Mouse (Mus musculus) stomach, embryonic 14.5 days (tissue): ENCODE results near the gene Camk1d. TPM values are rescaled to one million over a fixed set of nuclear protein-coding genes. Genes with fewer than 3 reads are reported as not detected.

Source experiments
- ATAC-seq: fragments of 200-750 bp; cut with Nextera tagmentation; 2 replicates; pipeline ENCODE4 v1.8.0; 2017; ENCODE audit warnings: low read depth, moderate TSS enrichment; ENCODE audit not compliant: insufficient number of reproducible peaks, insufficient read depth, low FRiP score
- H3K27ac ChIP-seq: fragments of 300-500 bp; sonication (generic); 2 replicates; pipeline ENCODE4 v1.5.1; 2014; ENCODE audit warnings: mild to moderate bottlenecking, low read length, moderate library complexity, mixed read lengths
- H3K27me3 ChIP-seq: fragments of 300-500 bp; sonication (generic); 2 replicates; pipeline ENCODE4 v1.6.1; 2014; ENCODE audit warnings: low read length, control low read depth, mixed read lengths; ENCODE audit not compliant: control insufficient read depth, insufficient read depth
- H3K36me3 ChIP-seq: fragments of 300-500 bp; sonication (generic); 2 replicates; pipeline ENCODE4 v1.6.1; 2014; ENCODE audit warnings: mild to moderate bottlenecking, control low read depth, low read length, moderate library complexity, mixed read lengths; ENCODE audit not compliant: control insufficient read depth, insufficient read depth
- H3K4me1 ChIP-seq: fragments of 300-500 bp; sonication (generic); 2 replicates; pipeline ENCODE4 v1.6.1; 2014; ENCODE audit warnings: low read length, control low read depth, mixed read lengths; ENCODE audit not compliant: control insufficient read depth, insufficient read depth
- H3K4me2 ChIP-seq: fragments of 300-500 bp; sonication (generic); replicated peaks from 2 replicates; pipeline ENCODE4 v1.6.1; 2014; ENCODE audit warnings: low read depth, low read length, control low read depth
- H3K4me3 ChIP-seq: fragments of 300-500 bp; sonication (generic); 2 replicates; pipeline ENCODE4 v1.5.1; 2014; ENCODE audit warnings: low read depth, low read length, control low read depth
- H3K9ac ChIP-seq: fragments of 300-500 bp; sonication (generic); replicated peaks from 2 replicates; pipeline ENCODE4 v1.6.1; 2014; ENCODE audit warnings: low read depth, mild to moderate bottlenecking, control low read depth, low read length, moderate library complexity, mixed read lengths
- H3K9me3 ChIP-seq: fragments of 300-500 bp; sonication (generic); 2 replicates; pipeline ENCODE4 v1.6.1; 2016; ENCODE audit warnings: low read depth, low read length, control low read depth; ENCODE audit not compliant: control insufficient read depth
- WGBS: fragments of 180-500 bp; shearing (Covaris S2); extraction: QIAGEN DNeasy Blood & Tissue Kit; methylation state at CpG from one replicate; pipeline ENCODE4 v1.1.7; 2014; 5-methylcytosine and 5-hydroxymethylcytosine counted together
- polyA plus RNA-seq: library from polyadenylated mRNA; unstranded; fragments of >200 nt; fragmentation: Nextera tagmentation; extraction: Ambion mirVana; gene quantifications from 2 replicates; pipeline ENCODE4 v1.2.1, GENCODE M21; 2014

Camk1d gene
- polyA plus RNA-seq, 1 experiment from 2014 or later, result 20.5 TPM

DNA sequence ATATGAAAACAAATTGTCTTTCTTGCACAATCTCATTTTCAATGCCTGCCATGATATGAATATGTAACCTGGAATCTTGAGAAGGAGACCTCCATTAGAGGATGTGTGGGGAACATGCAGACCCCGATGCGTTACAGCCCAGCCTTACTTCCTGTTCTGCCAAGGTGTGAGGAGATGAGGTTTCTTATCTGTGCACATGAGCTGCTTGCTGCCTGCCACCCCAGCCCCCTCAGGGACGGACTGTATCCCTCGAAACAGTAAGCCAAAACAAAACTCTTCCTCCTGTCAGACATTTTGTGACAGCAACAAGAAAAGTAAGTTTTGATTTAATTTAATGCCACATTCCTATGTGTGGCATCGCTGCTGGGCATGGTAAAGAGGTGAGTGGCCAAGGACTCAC, 200.2 kb downstream of the Camk1d start:
- Histone ChIP-seq H3K27ac (no peak overlapping the region), H3K4me2 (no peak overlapping the region), H3K4me1 (peaks cover 1% of the 10 kb centered on the region; the same call in 1 of the 2 replicates), H3K9me3 (no peaks in the 10 kb centered on the region; the same call in 1 of the 2 replicates), H3K9ac (no peak overlapping the region), H3K4me3 (no peak overlapping the region), H3K27me3 (no peaks in the 10 kb centered on the region), H3K36me3 (no peaks in the 10 kb centered on the region)
- 96% methylated on average over 5 of the region's 5 CpGs for WGBS
- ATAC-seq, result no peak

DNA sequence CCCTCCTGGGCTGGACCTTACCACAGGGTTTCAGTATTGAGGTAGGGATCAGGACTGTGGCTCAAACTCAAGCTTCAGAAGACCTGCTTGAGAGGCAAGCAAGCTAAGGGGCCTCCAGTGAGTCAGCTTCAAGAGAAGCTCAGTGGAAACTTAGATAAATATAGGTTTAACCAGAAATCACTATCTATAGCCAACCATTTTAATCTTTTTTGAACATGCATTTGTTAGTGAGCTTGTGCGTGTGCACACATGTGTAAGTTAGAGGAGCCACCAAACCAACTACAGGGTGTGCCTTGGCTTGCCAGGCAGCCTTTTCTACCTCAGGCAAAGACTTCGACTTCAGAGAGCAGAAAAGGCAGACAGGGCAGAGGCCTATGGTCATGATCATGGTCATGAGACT, 200.7 kb downstream of the Camk1d start:
- Histone ChIP-seq H3K27me3 (no peaks in the 10 kb centered on the region), H3K4me2 (no peak overlapping the region), H3K9ac (no peak overlapping the region), H3K4me1 (no peaks in the 10 kb centered on the region), H3K4me3 (no peak overlapping the region), H3K27ac (no peak overlapping the region), H3K9me3 (no peaks in the 10 kb centered on the region; the same call in 1 of the 2 replicates), H3K36me3 (no peaks in the 10 kb centered on the region)
- WGBS, result 90% methylated on average over 2 of the region's 2 CpGs
- ATAC-seq, result no peak

DNA sequence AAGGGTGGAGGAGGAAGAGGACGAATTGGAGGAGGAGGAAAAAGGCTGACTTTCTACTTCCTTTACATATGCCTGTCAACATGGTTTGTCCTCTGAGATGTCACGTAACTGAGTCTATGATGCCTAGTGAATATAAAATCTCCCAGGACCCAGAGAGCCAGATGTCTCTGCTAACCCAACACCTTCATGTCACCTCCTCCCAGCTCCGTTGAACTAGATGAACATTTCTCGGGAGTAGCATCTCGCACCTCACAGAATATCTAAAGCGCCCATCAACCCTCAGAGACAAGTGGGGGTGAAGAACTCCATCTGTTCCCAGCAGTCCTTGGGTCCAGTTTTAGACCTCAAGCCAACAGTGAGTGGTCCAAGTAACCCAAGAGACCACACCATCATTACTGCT, 204.3 kb downstream of the Camk1d start:
- H3K36me3 ChIP-seq, result no peaks in the 10 kb centered on the region
- no peaks in the 10 kb centered on the region for H3K27me3 ChIP-seq
- no peak overlapping the region for H3K4me3 ChIP-seq
- H3K9me3 ChIP-seq, result no peaks in the 10 kb centered on the region; the same call in 1 of the 2 replicates
- ATAC-seq, result no peak
- WGBS, result 86% methylated on average over 6 of the region's 6 CpGs
- no peak overlapping the region for H3K9ac ChIP-seq
- H3K4me1 ChIP-seq, result no peaks in the 10 kb centered on the region
- no peak overlapping the region for H3K27ac ChIP-seq
- no peak overlapping the region for H3K4me2 ChIP-seq

- Histone ChIP-seq H3K27me3 (no peaks in the 10 kb centered on the region), H3K9me3 (no peaks in the 10 kb centered on the region), H3K36me3 (no peaks in the 10 kb centered on the region), H3K9ac (no peak overlapping the region), H3K27ac (no peak overlapping the region), H3K4me1 (no peaks in the 10 kb centered on the region), H3K4me2 (no peak overlapping the region), H3K4me3 (no peak overlapping the region)
- ATAC-seq, result no peak
- 76% methylated on average over 4 of the region's 4 CpGs for WGBS
Measured at GRCm38 (mm10) chr2:5499620-5500019, 214.7 kb downstream of the Camk1d start.

DNA sequence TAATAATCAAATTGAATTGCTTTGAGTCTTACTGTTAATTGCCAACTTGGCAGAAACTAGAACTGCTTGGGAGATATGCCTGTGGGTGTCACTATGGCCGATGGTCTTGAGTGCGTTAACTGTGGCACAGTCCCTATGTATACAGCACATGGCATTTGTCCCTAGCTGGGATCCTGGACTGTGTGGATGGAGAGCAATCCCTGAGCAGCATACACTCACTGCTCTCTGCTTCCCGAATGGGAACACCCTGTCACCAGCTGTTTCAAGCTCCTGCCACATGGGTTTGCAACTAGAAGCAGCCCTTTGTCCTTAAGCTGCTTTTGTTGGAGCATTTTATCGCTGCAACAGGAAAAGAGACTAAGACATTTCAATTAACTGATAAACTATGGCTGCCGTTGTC, 224.4 kb downstream of the Camk1d start:
- H3K36me3 ChIP-seq, result no peaks in the 10 kb centered on the region
- 78% methylated on average over 5 of the region's 5 CpGs for WGBS
- H3K4me2 ChIP-seq, result no peak overlapping the region
- H3K9ac ChIP-seq, result no peak overlapping the region
- no peak overlapping the region for H3K27ac ChIP-seq
- ATAC-seq, result no peak
- H3K9me3 ChIP-seq, result no peaks in the 10 kb centered on the region
- no peaks in the 10 kb centered on the region for H3K27me3 ChIP-seq
- no peaks in the 10 kb centered on the region for H3K4me1 ChIP-seq
- H3K4me3 ChIP-seq, result no peak overlapping the region

GRCm38 (mm10) chr2:5487344-5487743, 227.0 kb downstream of the Camk1d start:
- no peak for ATAC-seq
- H3K4me1 ChIP-seq, result no peaks in the 10 kb centered on the region
- no peak overlapping the region for H3K27ac ChIP-seq
- H3K27me3 ChIP-seq, result no peaks in the 10 kb centered on the region
- no peak overlapping the region for H3K4me3 ChIP-seq
- no peak overlapping the region for H3K9ac ChIP-seq
- no peaks in the 10 kb centered on the region for H3K36me3 ChIP-seq
- 79% methylated on average over 3 of the region's 3 CpGs for WGBS
- no peaks in the 10 kb centered on the region for H3K9me3 ChIP-seq
- no peak overlapping the region for H3K4me2 ChIP-seq

- Histone ChIP-seq H3K9ac (no peak overlapping the region), H3K27me3 (no peaks in the 10 kb centered on the region), H3K36me3 (no peaks in the 10 kb centered on the region), H3K4me3 (no peak overlapping the region), H3K4me2 (no peak overlapping the region), H3K27ac (no peak overlapping the region), H3K9me3 (no peaks in the 10 kb centered on the region), H3K4me1 (no peaks in the 10 kb centered on the region)
- 90% methylated on average over 7 of the region's 7 CpGs for WGBS
- no peak for ATAC-seq
Measured at GRCm38 (mm10) chr2:5486663-5487062, 227.7 kb downstream of the Camk1d start.

DNA sequence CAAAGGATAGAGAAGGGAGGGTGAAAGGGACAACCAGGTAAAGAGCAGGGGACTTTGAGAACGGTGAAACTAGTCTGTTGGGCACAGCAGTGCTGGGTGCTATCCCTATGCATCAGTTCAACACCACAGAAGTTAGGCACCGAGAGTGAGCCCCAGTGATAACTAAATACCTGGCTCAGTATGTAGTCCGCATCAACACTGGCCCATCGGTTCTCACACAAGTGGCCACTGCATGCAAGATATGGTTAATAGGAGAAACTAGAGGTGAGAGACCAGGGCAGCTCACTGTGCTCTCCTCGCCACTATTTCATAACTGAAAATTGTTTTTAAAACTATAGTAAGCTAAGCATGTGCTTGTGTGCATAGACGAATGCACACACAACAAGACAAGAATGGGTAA, 228.5 kb downstream of the Camk1d start:
- Histone ChIP-seq H3K27ac (no peak overlapping the region), H3K4me1 (no peaks in the 10 kb centered on the region), H3K4me3 (no peak overlapping the region), H3K4me2 (no peak overlapping the region), H3K36me3 (no peaks in the 10 kb centered on the region), H3K27me3 (no peaks in the 10 kb centered on the region), H3K9me3 (no peaks in the 10 kb centered on the region), H3K9ac (no peak overlapping the region)
- WGBS, result 95% methylated on average over 6 of the region's 6 CpGs
- no peak for ATAC-seq

DNA sequence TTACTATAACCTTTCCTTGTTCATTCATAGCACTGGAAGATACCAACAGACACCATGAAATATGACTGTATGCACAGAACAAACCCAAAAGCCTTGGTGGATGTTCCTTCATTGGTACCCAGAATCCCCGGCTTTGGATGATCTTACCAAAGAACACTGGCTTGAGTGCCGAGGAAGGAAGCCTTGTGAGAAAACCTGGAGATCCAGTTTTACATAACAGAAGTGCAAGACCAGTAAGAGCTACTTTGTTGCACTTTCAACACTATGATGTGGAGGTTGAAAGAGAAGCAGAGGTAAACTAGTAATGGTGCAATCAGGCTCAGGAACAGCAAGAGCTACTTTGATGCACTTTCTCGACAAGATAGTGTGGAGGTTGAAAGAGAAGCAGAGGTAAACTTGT, 234.4 kb downstream of the Camk1d start:
- 83% methylated on average over 3 of the region's 3 CpGs for WGBS
- Histone ChIP-seq H3K9me3 (no peaks in the 10 kb centered on the region), H3K4me2 (no peak overlapping the region), H3K4me1 (no peaks in the 10 kb centered on the region), H3K27ac (no peak overlapping the region), H3K27me3 (no peaks in the 10 kb centered on the region), H3K4me3 (no peak overlapping the region), H3K9ac (no peak overlapping the region), H3K36me3 (no peaks in the 10 kb centered on the region)
- no peak for ATAC-seq
